Comparison of ENCODE assay signal across 14 mouse cellular contexts in genomic region chr9:32678120-32678757, GRCm38 (mm10).
"Had no signal": no experiment of that assay in that cellular context is flagged by ENCODE, and none has a peak within 500 bp of the region (broad histone marks: within the 10 kb centered on the region; RNA-seq: fewer than 3 reads in every experiment).

No protein-coding gene starts in this region.

- H3K27ac ChIP-seq: layer of hippocampus, adult 2 months; liver, embryonic 13.5 days; macrophage; midbrain, embryonic 12.5 days; neural tube, embryonic 13.5 days had no signal

- ATAC-seq: liver, postnatal 0 days; midbrain, embryonic 16.5 days had no signal

- H3K4me2 ChIP-seq: liver, embryonic 13.5 days; midbrain, embryonic 12.5 days; neural tube, embryonic 13.5 days had no signal

- H3K36me3 ChIP-seq: liver, embryonic 13.5 days; midbrain, embryonic 12.5 days; neural tube, embryonic 13.5 days had no signal

- H3K4me3 ChIP-seq: layer of hippocampus, adult 2 months; liver, embryonic 13.5 days; midbrain, embryonic 12.5 days; neural tube, embryonic 13.5 days had no signal

- H3K4me1 ChIP-seq: liver, embryonic 13.5 days had no signal

- H3K9me3 ChIP-seq: liver, embryonic 13.5 days; midbrain, embryonic 12.5 days; neural tube, embryonic 13.5 days had no signal

- DNase-seq: kidney, adult 9 months; kidney, postnatal 10 days; kidney, postnatal 4 days; liver; liver, embryonic 13.5 days; liver, postnatal 0 days; retina, postnatal 1 day; right cerebral cortex, postnatal 4 days; thymus, adult 18-20 months had no signal

- H3K9ac ChIP-seq: liver, embryonic 13.5 days; liver, postnatal 0 days; midbrain, embryonic 12.5 days; neural tube, embryonic 13.5 days had no signal
